Mouse (Mus musculus) frontal cortex, postnatal 10 days (tissue): ENCODE data around the gene Ccdc14.
A peak's percentile ranks its signal among the peaks of the same experiment; 100 is the strongest.
"Not testable (repeated sequence)": the region's sequence is repeated elsewhere in the genome, so short reads cannot be mapped to it uniquely, and the experiment has no call there.

Experiments
- DNase-seq, 2 experiments: peaks; one replicate each; pipeline ENCODE4 v3.0.0; 2022; ENCODE audit warnings: low spot score in 2 of 2, mixed read lengths in 1 of 2

The Ccdc14 gene

DNA sequence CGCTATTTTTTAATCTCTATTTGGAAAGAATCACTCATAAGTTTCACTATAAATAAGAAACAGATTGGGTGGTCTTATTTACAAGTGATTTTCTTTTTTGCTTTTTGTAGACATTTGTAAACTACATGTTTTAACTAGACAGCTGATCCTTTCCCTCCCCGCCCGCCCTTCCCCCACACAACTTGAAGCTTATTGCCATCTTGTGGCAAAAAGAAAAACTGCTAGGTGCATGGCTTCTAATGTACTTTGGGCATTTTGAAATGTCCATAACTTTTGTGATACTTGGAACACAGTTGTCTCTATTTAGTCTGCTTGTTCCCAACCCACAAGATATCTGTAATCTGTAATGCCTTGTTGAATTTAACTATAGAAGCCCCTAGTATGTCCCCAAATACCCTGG, 21.1 kb downstream of the Ccdc14 start:
- no peak for DNase-seq

- DNase-seq, result no peak
Observed at GRCm38 (mm10) chr16:34725156-34725555, 34.7 kb downstream of the Ccdc14 start.

GRCm38 (mm10) chr16:34728610-34729009, 38.2 kb downstream of the Ccdc14 start:
- DNase-seq, result not testable (repeated sequence)

DNA sequence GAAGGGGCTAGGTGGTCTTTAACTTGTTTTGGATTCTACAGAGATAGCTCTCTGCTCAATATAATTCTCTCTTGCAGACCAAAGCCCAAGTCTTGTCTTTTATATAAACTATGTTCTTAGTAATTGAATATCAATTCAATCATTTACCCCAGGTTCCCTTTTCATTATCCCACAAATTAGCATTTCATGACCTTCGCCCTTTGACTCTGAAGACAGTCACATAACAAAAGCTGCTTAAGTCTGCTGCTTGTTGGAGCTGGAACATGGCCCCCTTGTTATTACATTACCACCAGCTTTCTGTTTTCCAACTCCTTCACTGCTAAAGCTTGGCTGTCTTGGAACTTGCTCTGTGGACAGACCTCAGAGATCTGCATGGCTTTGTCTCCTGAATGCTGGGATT, 39.0 kb downstream of the Ccdc14 start:
- DNase-seq, result no peak

GRCm38 (mm10) chr16:34738656-34739233, 48.3 kb downstream of the Ccdc14 start:
- no peak for DNase-seq

DNA sequence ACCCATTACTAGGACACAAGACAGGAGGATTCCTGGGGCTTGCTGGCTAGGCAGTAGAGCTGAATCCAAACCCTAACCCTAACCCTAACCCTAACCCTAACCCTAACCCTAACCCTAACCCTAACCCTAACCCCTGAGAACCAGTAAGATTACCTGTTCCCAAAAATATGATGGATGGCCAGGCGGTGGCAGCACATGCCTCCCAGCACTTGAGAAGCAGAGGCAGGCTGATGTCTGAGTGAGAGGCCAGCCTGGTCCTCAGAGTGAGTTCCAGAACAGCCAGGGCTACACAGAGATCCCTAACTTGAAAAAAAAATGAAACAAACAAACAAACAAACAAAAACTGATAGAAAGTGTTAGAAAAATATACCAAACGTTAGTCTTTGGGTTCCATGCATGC, 52.5 kb downstream of the Ccdc14 start:
- no peak for DNase-seq

DNA sequence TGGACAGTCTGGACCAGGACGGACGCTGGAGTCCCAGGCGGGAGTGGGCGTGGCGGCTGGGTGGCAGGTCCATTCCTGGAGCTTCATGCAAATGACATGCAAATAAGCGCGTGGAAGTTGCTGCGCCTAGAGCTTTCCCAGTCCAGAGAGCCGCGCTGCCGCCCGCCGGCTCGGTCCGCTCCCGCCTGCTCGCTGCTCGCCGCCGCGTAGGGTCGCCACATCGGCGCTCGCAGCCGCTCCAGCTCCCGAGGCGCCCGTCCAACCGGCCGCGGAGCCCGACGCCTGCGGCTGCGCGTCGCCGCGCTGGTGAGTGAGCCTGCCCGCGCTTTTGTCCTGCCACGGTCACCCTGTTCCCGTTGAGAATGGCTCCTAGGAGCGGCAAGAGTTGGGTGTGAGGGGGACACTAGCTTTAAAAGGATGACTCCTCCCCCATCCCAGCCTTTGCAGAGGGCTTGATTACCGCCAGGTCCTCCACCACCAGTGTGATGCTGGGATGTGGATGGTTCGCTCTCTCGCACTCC, 54.7 kb downstream of the Ccdc14 start, which contains the start of gene Mylk:
Gene Mylk, plus strand, starts transcription at position 146 of the 521 bp plus-strand sequence.
- DNase-seq, result peak; percentile 17 to 64

- no peak for DNase-seq
Observed at GRCm38 (mm10) chr16:34748081-34748720, 57.8 kb downstream of the Ccdc14 start.

DNA sequence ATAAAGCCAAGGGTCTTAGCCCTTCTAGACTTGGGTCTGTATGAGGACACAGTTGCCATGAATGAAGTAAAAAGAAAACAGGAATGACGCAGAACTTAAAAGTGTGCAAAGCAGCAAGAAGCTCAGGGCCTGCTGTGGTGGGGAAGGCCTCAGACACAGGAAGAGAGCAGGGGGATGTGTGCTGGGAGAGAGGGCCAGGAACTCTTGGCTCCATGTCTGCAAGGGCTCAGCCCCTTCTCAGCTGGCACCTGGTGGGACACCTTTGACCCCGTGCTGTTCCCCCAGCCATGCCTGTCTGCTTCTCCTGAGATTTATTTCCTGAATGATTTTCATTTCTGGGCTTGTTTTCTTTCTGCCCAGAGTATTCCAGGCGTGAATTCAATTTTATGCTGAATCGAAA, 59.1 kb downstream of the Ccdc14 start:
- DNase-seq, result no peak

DNA sequence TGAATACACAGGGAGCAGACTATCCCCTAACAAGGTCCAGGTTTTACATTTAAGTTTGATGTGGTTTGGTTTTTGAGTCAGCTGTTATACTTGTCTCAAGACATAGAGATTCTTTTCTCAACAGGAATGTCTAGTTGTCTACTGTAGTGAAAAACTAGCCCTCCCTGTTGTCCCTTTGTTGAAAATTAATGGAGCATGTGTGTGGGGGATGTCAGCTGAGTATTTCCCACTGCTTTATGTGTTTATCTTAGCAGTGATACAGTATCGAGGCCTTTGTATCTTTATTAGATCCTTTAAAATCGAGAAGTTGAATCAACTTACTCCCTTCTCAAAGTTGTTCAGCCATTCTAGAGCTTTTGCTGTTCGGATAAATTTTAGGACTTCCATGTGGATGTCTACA, 61.6 kb downstream of the Ccdc14 start:
- no peak for DNase-seq

- DNase-seq, result no peak
Observed at GRCm38 (mm10) chr16:34752977-34753376, 62.6 kb downstream of the Ccdc14 start.

- no peak for DNase-seq
Observed at GRCm38 (mm10) chr16:34756991-34757390, 66.6 kb downstream of the Ccdc14 start.

DNA sequence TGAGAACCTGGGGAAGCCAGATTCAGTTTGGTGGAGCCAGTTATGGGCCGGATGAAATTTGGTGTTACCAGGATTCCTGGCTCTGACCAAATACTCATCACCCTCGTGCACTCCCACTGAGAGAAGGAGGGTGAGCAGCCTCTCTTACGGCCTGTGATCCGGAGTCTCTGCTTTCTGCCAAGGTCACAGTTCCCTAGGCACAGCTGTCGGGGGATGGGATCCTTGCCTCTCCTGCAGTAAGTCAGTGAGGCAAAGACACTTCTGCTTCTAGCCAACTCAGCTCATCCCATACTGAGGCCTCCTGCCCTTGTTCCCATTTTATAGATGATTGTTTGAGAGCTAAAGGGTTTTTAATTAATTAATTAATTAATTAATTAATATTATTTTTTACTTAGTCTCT, 67.8 kb downstream of the Ccdc14 start:
- DNase-seq, result no peak

DNA sequence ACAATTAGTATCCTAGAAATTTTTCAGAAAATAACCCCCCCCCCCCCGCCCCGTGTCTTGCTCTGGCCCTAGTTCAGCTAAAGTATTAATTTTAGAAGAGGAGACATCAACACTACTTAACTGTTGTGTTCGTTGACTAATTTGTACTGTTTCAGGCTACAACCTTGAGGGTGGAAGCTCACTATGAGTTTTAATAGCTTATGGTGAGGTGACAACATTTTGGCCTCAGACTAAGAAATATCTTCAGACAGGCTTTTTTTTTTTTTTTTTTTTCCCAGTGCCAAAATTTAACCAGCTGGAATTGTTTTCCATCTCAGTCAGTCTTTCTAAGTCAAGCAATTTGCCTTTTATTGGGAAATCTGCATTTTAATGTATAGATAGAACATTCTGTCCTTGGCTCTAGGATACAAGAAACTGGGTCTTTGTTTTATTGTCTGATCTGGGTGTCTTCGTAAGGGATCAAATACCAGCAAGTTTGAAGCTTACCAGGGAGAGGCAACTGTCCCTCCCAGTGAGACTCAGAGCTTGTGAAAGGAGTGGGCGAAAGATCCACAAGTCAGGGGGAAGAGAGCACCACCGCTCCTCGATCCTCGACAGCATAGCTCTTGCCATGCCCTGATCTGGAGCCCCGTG, 73.7 kb downstream of the Ccdc14 start:
- DNase-seq, result no peak

DNA sequence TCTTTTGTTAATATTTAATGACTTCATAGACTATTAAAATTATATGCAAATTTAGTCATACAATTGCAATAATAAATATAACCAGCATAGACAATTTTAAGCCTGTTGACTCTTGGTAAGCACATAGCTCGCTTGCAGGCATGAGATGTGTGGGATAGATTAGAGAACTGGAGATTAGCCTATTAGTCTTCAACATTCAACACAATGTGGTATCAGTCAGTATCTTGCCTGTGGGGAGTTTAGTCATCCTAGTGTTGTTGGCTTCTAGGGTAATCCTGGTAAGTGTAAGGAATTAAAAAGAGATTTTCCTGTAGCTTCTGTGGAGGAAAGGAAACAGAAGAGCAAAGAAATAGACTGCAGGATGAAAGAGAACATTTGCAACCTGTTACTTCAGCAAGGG, 75.2 kb downstream of the Ccdc14 start:
- no peak for DNase-seq

GRCm38 (mm10) chr16:34766193-34766592, 75.8 kb downstream of the Ccdc14 start:
- no peak for DNase-seq

DNA sequence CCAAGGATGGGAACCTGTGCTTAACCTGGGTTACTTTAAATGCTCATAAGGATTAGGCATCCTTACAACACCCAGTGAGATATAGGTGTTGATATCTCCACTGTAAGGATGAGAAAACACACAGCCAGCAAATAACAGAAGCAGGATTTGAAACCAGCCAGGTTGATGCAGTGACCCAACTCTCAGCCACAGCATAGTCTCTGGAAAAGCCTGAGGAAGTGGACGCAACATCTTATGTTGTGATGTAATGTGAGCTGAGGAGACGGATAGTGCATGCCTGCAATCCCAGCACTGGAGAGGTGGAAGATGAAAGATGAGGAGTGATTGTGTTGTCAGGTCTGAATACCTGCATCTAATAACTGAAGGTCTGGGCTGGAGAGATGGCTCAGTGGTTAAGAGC, 77.0 kb downstream of the Ccdc14 start:
- DNase-seq, result no peak

GRCm38 (mm10) chr16:34768436-34768835, 78.0 kb downstream of the Ccdc14 start:
- no peak for DNase-seq

DNA sequence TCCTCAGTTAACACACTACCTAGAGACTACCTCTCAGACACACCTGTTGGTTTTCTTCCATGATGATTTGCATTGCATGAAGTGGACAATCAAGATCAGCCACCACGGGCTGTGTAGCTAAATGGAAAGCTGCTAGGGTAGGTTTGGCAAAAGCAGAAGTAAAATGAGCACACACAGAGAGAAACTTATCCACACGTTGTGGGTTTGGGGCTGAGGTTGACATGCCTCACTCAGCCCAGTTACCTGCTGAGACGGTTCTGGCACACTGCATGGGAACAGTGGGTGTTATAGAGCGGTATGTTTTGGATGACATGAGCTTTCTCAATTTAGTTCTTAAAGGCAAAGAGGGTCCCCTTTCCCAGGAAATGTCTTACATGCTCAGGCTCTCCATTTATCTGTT, 79.7 kb downstream of the Ccdc14 start:
- DNase-seq, result no peak

DNA sequence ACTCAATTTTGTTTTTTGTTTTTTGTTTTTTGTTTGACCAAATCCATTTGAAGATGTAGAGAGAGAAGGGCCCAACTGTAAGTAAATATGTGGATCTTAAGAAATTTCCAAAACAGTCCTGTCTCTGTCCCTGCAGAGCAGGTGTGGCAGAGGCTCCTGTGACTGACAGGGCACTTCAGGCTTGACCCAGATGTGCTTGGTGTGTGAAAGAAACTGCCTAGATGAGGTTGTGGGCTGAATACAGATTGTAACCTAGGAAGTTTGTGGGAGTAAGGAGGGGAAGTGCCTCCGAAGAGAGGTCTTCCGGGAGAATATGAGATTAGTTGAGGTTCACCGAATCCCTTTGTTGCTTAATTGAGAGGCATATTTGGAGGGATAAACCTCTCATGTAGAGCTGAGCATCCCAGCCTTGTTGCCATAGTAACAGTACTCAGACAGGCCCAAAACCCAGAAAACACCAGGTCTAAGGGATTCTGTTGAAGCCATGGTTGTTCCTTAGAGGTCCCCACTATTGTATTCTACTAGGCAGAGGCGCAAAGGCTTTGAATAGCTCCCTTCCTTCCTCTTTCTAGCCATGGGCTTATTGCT, 82.1 kb downstream of the Ccdc14 start:
- DNase-seq, result no peak
